Mouse (Mus musculus): ENCODE measurements around the gene Ugt1a1. TPM values are rescaled to one million over a fixed set of nuclear protein-coding genes. Genes with fewer than 3 reads are reported as not detected.

Ugt1a1 gene
- total and polyA plus RNA-seq, 2 experiments from 2014 or later: 0.09 to 0.42 TPM

DNA sequence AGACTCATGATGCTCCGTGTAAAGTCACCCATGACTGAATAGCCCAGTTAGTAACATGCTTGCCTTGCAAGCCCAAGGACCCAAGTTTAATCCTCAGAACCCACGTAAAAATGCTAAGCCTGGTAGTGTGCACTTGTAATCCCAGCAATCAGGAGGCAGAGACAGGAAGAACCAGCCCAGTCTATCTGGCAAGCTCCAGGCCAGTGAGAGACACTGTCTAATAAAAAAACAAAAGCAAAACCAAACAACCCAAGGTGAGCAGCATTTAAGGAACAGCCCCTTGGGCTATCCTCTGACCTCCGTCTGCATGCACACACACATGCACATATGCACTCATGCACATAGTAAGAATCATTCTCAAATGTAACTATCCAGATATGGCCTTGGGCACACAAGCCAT is 17.8 kb downstream of the Ugt1a1 start:
- WGBS: 79% methylated on average over 3 of the region's 3 CpGs
- no peak for DNase-seq (ENCODE audit: low spot score)
- no peaks in the 10 kb centered on the region for H3K36me3 ChIP-seq (ENCODE audit: insufficient read depth, low read length)
- ATAC-seq: no peak
- peaks cover 93% of the 10 kb centered on the region for H3K9me3 ChIP-seq (ENCODE audit: low read length)
- no peaks in the 10 kb centered on the region for H3K4me1 ChIP-seq (ENCODE audit: insufficient read depth, low read length)
- H3K9ac ChIP-seq (replicated peaks; ENCODE audit: low read length): no peak overlapping the region
- H3K27ac ChIP-seq: no peak overlapping the region
- no peak overlapping the region for H3K4me3 ChIP-seq (ENCODE audit: low read length)
- TF ChIP-seq CTCF (IDR thresholded peaks at IDR 0.05; ENCODE audit: low read depth): no peak
- no peak overlapping the region for H3K4me2 ChIP-seq (ENCODE audit: low read depth, low read length)
- no peaks in the 10 kb centered on the region for H3K27me3 ChIP-seq (ENCODE audit: insufficient read depth, low read length)

DNA sequence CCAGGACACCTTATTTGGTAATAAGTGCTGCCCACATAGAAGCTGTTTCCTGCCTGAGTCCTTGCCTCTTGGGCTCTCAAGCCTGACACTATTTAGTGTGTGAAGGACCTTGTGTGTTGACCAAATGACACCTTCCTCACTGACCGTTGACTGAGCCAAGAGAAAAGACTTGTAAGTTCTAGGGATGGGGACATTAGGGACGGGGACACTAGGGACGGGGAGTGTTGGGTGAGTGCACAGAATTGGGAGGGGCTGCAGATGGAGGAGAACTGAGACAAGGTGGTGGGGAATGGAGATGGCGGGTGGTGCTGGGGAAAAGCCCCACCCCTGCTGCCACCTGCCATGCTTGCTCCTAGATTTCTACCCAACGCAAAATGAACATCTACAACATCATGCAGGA is 18.2 kb downstream of the Ugt1a1 start:
- H3K9ac ChIP-seq (replicated peaks; ENCODE audit: low read length): no peak overlapping the region
- no peak overlapping the region for H3K4me2 ChIP-seq (ENCODE audit: low read depth, low read length)
- WGBS: 83% methylated on average over 5 of the region's 5 CpGs
- no peaks in the 10 kb centered on the region for H3K36me3 ChIP-seq (ENCODE audit: insufficient read depth, low read length)
- H3K4me1 ChIP-seq (ENCODE audit: insufficient read depth, low read length): no peaks in the 10 kb centered on the region
- no peak for DNase-seq (ENCODE audit: low spot score)
- peaks cover 97% of the 10 kb centered on the region for H3K9me3 ChIP-seq (ENCODE audit: low read length)
- no peak for ATAC-seq
- TF ChIP-seq CTCF (IDR thresholded peaks at IDR 0.05; ENCODE audit: low read depth): no peak
- H3K4me3 ChIP-seq (ENCODE audit: low read length): no peak overlapping the region
- no peak overlapping the region for H3K27ac ChIP-seq
- no peaks in the 10 kb centered on the region for H3K27me3 ChIP-seq (ENCODE audit: insufficient read depth, low read length)

DNA sequence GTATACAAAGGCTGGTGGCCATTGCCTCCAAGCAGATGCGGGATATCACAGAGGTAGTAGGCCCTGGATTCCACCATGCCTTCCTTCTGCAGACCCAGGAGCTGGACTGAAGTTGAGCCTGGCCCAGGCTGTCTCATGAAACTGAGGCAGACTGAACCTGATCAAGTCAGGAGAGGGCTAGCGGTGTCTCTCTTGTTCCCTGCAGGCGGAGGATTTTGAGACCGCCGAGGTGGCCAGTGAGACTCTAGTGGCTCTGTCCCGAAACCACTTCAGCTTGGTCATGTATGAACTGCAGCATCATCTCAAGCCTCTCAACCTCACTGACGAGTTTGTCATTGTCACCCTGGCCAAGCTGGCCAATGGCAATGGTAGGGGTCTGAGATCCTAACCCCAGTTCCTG is 18.7 kb downstream of the Ugt1a1 start:
- Histone ChIP-seq H3K4me2 (ENCODE audit: low read depth, low read length) (no peak overlapping the region), H3K27me3 (ENCODE audit: insufficient read depth, low read length) (no peaks in the 10 kb centered on the region), H3K9ac (replicated peaks; ENCODE audit: low read length) (no peak overlapping the region), H3K4me1 (ENCODE audit: insufficient read depth, low read length) (no peaks in the 10 kb centered on the region), H3K4me3 (ENCODE audit: low read length) (no peak overlapping the region), H3K27ac (no peak overlapping the region), H3K36me3 (ENCODE audit: insufficient read depth, low read length) (no peaks in the 10 kb centered on the region), H3K9me3 (ENCODE audit: low read length) (peaks cover 99% of the 10 kb centered on the region)
- TF ChIP-seq CTCF (IDR thresholded peaks at IDR 0.05; ENCODE audit: low read depth): no peak
- ATAC-seq: no peak
- DNase-seq (ENCODE audit: low spot score): no peak
- WGBS: 73% methylated on average over 7 of the region's 7 CpGs

DNA sequence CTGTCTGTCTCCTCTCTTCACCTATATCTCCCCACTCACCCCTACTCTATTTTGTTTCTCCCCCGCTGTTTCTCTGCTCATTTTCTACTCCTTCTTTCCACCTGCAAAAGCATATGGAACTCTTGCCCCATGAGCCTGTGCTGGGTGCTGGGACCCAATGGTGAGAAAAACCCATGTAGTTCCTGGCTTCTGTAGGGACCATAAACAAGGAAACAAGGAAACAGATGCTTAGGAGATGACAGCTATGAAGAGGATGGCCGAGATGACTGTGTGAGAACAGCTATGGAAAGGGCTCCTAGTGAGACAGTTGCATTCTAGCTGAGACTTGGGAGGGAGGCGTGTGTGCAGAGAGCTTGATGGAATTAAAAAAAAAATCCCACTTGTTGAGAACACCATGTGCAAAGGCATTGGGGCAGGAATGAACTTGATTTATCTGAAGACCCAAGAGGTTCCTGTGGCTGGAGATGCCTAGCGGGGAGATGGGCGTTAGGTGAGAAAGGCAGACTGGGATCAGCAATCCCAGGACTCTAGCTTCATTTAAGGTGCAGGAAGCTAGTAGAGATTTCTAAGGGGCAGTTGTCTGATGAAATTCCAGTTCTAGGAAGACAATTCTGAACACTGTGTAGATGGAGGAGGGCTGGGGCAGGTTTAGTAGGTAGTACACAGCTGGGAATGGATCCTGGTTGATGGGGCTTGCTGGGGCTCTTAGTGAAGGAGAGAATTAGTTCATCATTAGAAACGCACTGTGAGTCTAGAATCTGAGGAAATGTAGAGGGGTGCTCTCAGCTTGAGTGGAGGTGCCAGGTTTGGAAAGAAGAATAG is 19.4 kb downstream of the Ugt1a1 start:
- Histone ChIP-seq H3K4me3 (ENCODE audit: low read length) (no peak overlapping the region), H3K4me1 (ENCODE audit: insufficient read depth, low read length) (no peaks in the 10 kb centered on the region), H3K27ac (no peak overlapping the region), H3K9me3 (ENCODE audit: low read length) (peaks cover 99% of the 10 kb centered on the region), H3K4me2 (ENCODE audit: low read depth, low read length) (no peak overlapping the region), H3K27me3 (ENCODE audit: insufficient read depth, low read length) (no peaks in the 10 kb centered on the region), H3K36me3 (ENCODE audit: insufficient read depth, low read length) (no peaks in the 10 kb centered on the region), H3K9ac (replicated peaks; ENCODE audit: low read length) (no peak overlapping the region)
- WGBS: 77% methylated on average over 6 of the region's 6 CpGs
- ATAC-seq (no peak), DNase-seq (ENCODE audit: low spot score) (no peak)
- no peak for TF ChIP-seq CTCF (IDR thresholded peaks at IDR 0.05; ENCODE audit: low read depth)

DNA sequence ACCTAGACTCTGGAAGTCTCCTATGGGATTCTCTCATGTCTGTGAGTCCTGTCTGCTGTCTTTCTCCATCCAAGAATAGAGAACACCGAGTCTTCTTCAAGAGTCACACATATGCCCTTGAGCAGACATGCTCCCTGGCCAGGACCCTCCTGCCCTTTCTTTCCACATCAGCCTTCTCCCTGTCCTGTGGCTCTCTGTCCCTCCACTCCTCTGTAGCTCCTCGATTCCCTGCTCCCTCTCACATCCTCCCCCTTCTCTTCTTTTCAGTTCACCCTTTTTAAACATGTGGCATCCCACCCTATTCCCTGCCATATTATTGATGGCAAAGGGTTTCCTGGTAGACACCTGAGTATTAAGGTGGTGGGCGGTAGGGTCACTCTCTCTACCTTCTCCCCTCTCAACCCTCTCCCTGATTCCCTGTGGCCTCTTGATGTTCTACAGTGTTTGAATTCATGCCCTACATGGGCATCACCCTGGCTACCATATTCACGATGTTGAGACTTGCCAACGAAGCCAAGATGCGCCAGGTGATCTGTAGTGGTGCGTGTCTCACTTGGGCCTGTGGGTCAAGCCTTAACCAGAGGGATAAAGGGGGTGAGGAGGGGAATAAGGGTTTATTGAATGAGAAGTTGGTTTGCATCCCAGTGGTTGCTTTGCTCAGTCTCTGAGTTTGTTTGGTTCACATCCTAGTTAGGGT is 20.2 kb downstream of the Ugt1a1 start:
- no peak overlapping the region for H3K9ac ChIP-seq (replicated peaks; ENCODE audit: low read length)
- WGBS: 66% methylated on average over 7 of the region's 7 CpGs
- H3K4me2 ChIP-seq (ENCODE audit: low read depth, low read length): no peak overlapping the region
- no peaks in the 10 kb centered on the region for H3K4me1 ChIP-seq (ENCODE audit: insufficient read depth, low read length)
- TF ChIP-seq CTCF (IDR thresholded peaks at IDR 0.05; ENCODE audit: low read depth): no peak
- H3K27ac ChIP-seq: no peak overlapping the region
- H3K9me3 ChIP-seq (ENCODE audit: low read length): peaks cover 97% of the 10 kb centered on the region
- H3K4me3 ChIP-seq (ENCODE audit: low read length): no peak overlapping the region
- ATAC-seq (no peak), DNase-seq (ENCODE audit: low spot score) (no peak)
- H3K27me3 ChIP-seq (ENCODE audit: insufficient read depth, low read length): no peaks in the 10 kb centered on the region
- H3K36me3 ChIP-seq (ENCODE audit: insufficient read depth, low read length): no peaks in the 10 kb centered on the region

DNA sequence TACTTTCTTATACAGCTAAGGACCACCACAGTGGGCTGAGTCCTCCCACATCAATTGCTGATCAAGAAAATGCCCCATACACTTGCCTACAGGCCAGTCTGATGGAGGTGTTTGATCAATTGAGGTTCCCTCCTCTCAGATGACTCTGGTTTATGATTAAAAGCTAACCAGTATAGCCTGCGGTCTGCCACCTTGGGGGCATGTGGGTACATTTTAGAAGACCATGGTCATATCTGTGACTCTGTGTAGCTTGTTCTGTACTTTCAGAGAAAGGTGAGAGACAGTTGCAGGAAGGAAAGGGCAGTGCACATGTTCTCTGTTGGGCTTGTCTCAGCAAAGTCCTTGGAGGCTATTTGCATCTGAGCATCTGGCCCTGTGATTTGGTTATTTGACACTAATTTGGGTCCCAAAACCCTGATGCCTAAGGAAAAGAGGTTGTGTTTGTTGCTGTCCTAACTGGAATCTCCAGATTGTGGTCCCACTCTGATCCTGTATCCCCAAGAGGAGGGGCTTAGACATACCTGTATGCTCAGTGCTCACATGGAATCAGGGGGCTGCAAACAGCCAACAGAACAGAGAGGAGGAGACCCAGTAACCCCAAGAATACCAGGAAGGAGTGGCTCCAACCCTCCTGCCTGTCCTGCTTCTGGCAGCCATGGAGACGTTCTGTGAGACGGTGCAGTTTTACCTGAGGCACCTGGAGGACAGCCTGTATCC is 21.1 kb downstream of the Ugt1a1 start:
- Histone ChIP-seq H3K9me3 (ENCODE audit: low read length) (peaks cover 97% of the 10 kb centered on the region), H3K4me3 (ENCODE audit: low read length) (no peak overlapping the region), H3K9ac (replicated peaks; ENCODE audit: low read length) (no peak overlapping the region), H3K4me2 (ENCODE audit: low read depth, low read length) (no peak overlapping the region), H3K27me3 (ENCODE audit: insufficient read depth, low read length) (no peaks in the 10 kb centered on the region), H3K36me3 (ENCODE audit: insufficient read depth, low read length) (no peaks in the 10 kb centered on the region), H3K27ac (no peak overlapping the region), H3K4me1 (ENCODE audit: insufficient read depth, low read length) (no peaks in the 10 kb centered on the region)
- DNase-seq (ENCODE audit: low spot score): no peak
- no peak for TF ChIP-seq CTCF (IDR thresholded peaks at IDR 0.05; ENCODE audit: low read depth)
- no peak for ATAC-seq
- WGBS: 56% methylated on average over 3 of the region's 3 CpGs

All from hindbrain, postnatal 0 days (tissue).